Mouse (Mus musculus) embryonic fibroblast, embryonic 13.5 days (primary cell): ENCODE results near the gene Rnpep.
"Not testable (repeated sequence)": the region's sequence is repeated elsewhere in the genome, so short reads cannot be mapped to it uniquely, and the experiment has no call there.

Source experiments
- CTCF ChIP-seq: IDR thresholded peaks from 2 replicates; pipeline ENCODE4 v1.5.1; 2011; ENCODE audit warnings: mild to moderate bottlenecking, control low read depth, low read length, moderate library complexity, borderline replicate concordance; ENCODE audit not compliant: insufficient read depth
- POLR2A ChIP-seq: IDR thresholded peaks from 2 replicates; pipeline ENCODE4 v1.6.1; 2011; ENCODE audit warnings: low read depth, mild to moderate bottlenecking, control low read depth, low read length, moderate library complexity

- not testable (repeated sequence) for TF ChIP-seq POLR2A, CTCF
These were observed 52.0 kb downstream of the Rnpep start for GRCm38 (mm10) chr1:135231878-135232277.
